ENCODE assay signal across 10 mouse cellular contexts in the genomic region with DNA sequence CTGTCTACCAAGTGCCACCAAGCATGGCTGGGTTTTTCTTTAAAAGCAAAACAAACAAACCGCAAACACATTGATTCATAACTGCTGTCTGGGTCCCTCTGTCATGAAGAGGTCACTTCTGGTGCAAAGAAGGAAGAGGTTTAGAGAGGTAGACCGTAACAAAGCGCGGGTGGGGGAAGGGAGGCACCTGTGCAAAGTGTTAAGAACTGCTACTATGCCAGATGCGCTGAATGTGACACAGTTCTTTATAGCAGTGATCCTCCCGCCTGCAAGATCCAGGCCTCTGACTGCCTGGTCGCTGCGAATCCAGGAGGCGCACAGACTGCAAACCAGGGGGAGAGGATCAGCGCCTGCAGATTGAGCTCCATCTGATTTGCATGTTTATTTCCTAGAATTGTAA. TPM values are rescaled to one million over a fixed set of nuclear protein-coding genes. Genes with fewer than 3 reads are reported as not detected.
DNase-seq lines count a peak whose midpoint lies in the region; ATAC-seq and TF ChIP-seq lines count a peak whose summit lies in the region.
"Had no signal": no experiment of that assay in that cellular context is flagged by ENCODE, and none has a peak within 500 bp of the region (broad histone marks: within the 10 kb centered on the region; RNA-seq: fewer than 3 reads in every experiment).

No protein-coding gene starts in this region.

- no peak overlapping the region for H3K9ac ChIP-seq in heart, embryonic 12.5 days
- no peak overlapping the region for H3K9ac ChIP-seq in forebrain, postnatal 0 days
- H3K9ac ChIP-seq in midbrain, embryonic 16.5 days (ENCODE audit: low read depth, low read length), result no peak overlapping the region

- no peaks in the 10 kb centered on the region for H3K36me3 ChIP-seq in heart, embryonic 12.5 days
- H3K36me3 ChIP-seq in forebrain, postnatal 0 days (ENCODE audit: insufficient read depth), result no peaks in the 10 kb centered on the region
- no peaks in the 10 kb centered on the region for H3K36me3 ChIP-seq in midbrain, embryonic 16.5 days (ENCODE audit: control insufficient read depth, insufficient read depth, low read length)

- no peak for DNase-seq in heart, adult 8-10 months (ENCODE audit: low spot score)
- DNase-seq in ES-CJ7 (ENCODE audit: low read depth, low spot score), result peak; percentile 16
- peak; percentile 40 for DNase-seq in forebrain, postnatal 0 days
- peak; percentile 82 for DNase-seq in thymus, postnatal 4 days
- no peak for DNase-seq in urinary bladder, adult 18-20 months (ENCODE audit: low spot score in 2 of 2)
- DNase-seq in heart, postnatal 25 days (ENCODE audit: low spot score), result no peak

- H3K4me3 ChIP-seq in heart, embryonic 12.5 days, result no peak overlapping the region
- H3K4me3 ChIP-seq in forebrain, postnatal 0 days (ENCODE audit: low read depth, low read length), result peak overlapping the region; percentile 91; the same call in 1 of the 2 replicates
- no peak overlapping the region; the same call in 1 of the 2 replicates for H3K4me3 ChIP-seq in midbrain, embryonic 16.5 days (ENCODE audit: low read depth, low read length)
- H3K4me3 ChIP-seq: erythroblast, embryonic 14.5 days; megakaryocyte, embryonic 14.5 days had no signal

- intact Hi-C loops in heart, postnatal 25 days (cut with DNase I), result no loop called here

- no peaks in the 10 kb centered on the region for H3K9me3 ChIP-seq in heart, embryonic 12.5 days (replicated peaks)
- H3K9me3 ChIP-seq in forebrain, postnatal 0 days (ENCODE audit: low read length), result no peaks in the 10 kb centered on the region
- no peaks in the 10 kb centered on the region for H3K9me3 ChIP-seq in midbrain, embryonic 16.5 days (replicated peaks; ENCODE audit: control insufficient read depth, low read length, poor library complexity, severe bottlenecking)
- H3K9me3 ChIP-seq: megakaryocyte, embryonic 14.5 days had no signal

- peaks cover 34% of the 10 kb centered on the region for H3K4me1 ChIP-seq in heart, embryonic 12.5 days (replicated peaks)
- H3K4me1 ChIP-seq in forebrain, postnatal 0 days (ENCODE audit: insufficient read depth), result peaks cover 29% of the 10 kb centered on the region
- H3K4me1 ChIP-seq in midbrain, embryonic 16.5 days (ENCODE audit: control insufficient read depth, insufficient read depth, low read length), result peaks cover 35% of the 10 kb centered on the region
- H3K4me1 ChIP-seq: megakaryocyte, embryonic 14.5 days had no signal

- no peak overlapping the region for H3K27ac ChIP-seq in heart, embryonic 12.5 days (ENCODE audit: poor library complexity, severe bottlenecking)
- H3K27ac ChIP-seq in forebrain, postnatal 0 days (ENCODE audit: low read depth, low read length), result no peak overlapping the region; the same call in 1 of the 2 replicates
- H3K27ac ChIP-seq in midbrain, embryonic 16.5 days (ENCODE audit: low read length), result peak overlapping the region; percentile 24; the same call in 1 of the 2 replicates

- WGBS in heart, embryonic 12.5 days, result 27% methylated on average over 10 of the region's 10 CpGs
- 10% methylated on average over 10 of the region's 10 CpGs for WGBS in forebrain, postnatal 0 days
- WGBS in midbrain, embryonic 16.5 days, result 12% methylated on average over 10 of the region's 10 CpGs

- TF ChIP-seq CTCF in forebrain, postnatal 0 days (IDR thresholded peaks at IDR 0.05; ENCODE audit: low read depth), result peak; percentile 3; the same call in 1 of the 2 replicates

- peak overlapping the region; percentile 95 for H3K4me2 ChIP-seq in heart, embryonic 12.5 days
- peak overlapping the region; percentile 90 for H3K4me2 ChIP-seq in forebrain, postnatal 0 days (ENCODE audit: low read depth)
- H3K4me2 ChIP-seq in midbrain, embryonic 16.5 days (ENCODE audit: low read length), result peak overlapping the region; percentile 95

- H3K27me3 ChIP-seq in heart, embryonic 12.5 days (replicated peaks), result peaks cover 31% of the 10 kb centered on the region
- H3K27me3 ChIP-seq in forebrain, postnatal 0 days (ENCODE audit: insufficient read depth, low read length), result no peaks in the 10 kb centered on the region
- H3K27me3 ChIP-seq in midbrain, embryonic 16.5 days (ENCODE audit: control insufficient read depth, insufficient read depth, low read depth, low read length), result no peaks in the 10 kb centered on the region

- no peak for ATAC-seq in heart, embryonic 12.5 days (ENCODE audit: insufficient number of reproducible peaks, low FRiP score)
- ATAC-seq in forebrain, postnatal 0 days, result no peak
- no peak for ATAC-seq in midbrain, embryonic 16.5 days

RNA-seq across cellular contexts. Expression of a gene that starts 0.9 kb away (rescaled TPM):
- polyA plus RNA-seq in heart, embryonic 12.5 days (2016; fragmentation: Nextera tagmentation; extraction: Ambion mirVana), result 18.1 and 18.8 TPM in 2 replicates
- 1 to 10 TPM; 2.4 to 4.5 (median 3.1) TPM for total RNA-seq in heart, adult 8-10 months (2022)
- total RNA-seq in forebrain, postnatal 0 days (2014; rRNA removed), result 10.7 and 14.2 TPM in 2 replicates
- 24.6 and 30.4 TPM in 2 replicates for polyA plus RNA-seq in forebrain, postnatal 0 days (2015; fragmentation: Nextera tagmentation; extraction: Ambion mirVana)
- polyA plus RNA-seq in midbrain, embryonic 16.5 days (2015; fragmentation: Nextera tagmentation; extraction: Ambion mirVana), result 26.3 and 27.6 TPM in 2 replicates
- total RNA-seq in heart, postnatal 25 days (2021), result 1 to 10 TPM; 3.9 to 5.7 TPM

Comparison
In these comparisons a context has a peak if more than half of its experiments do, and no peak if none do; other contexts are left out.
1. DNase-seq: peak in ES-CJ7 (single experiment), forebrain, postnatal 0 days (single experiment) and thymus, postnatal 4 days (single experiment); none in heart, adult 8-10 months (single experiment), urinary bladder, adult 18-20 months (0 of 2) and heart, postnatal 25 days (single experiment).
2. Peak in every context shown above with its lines, with median percentiles within 50 percentile points of each other: H3K4me2 ChIP-seq.